Mouse (Mus musculus): ENCODE measurements around the gene Tubb3. TPM values are rescaled to one million over a fixed set of nuclear protein-coding genes. Genes with fewer than 3 reads are reported as not detected.
"Not testable (repeated sequence)": the region's sequence is repeated elsewhere in the genome, so short reads cannot be mapped to it uniquely, and the experiment has no call there.

Gene Tubb3
- polyA plus RNA-seq, 1 experiment = 10.6 TPM

DNA sequence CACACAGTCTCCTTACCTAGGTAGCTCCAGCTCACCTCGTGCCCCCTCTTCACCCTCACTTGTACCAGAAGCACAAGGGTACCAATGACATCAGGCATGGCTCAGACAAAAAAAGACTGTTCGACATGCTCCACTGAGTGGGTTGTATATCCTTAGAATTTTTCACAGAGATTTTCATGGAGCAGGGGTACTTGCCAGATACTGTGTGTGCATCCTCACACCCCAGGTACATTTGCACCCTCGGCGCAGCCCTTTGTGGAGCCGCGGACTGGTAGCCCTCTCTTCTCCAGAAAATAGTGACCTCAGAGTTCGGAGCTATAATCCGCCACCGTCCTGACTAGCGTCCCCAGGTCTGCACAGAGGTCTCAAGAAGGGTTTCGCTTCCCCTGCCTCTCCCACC, 436 bp upstream of the Tubb3 start:
- 17% methylated on average over 11 of the region's 11 CpGs for WGBS
- DNase-seq (ENCODE audit: low read depth, low spot score) = no peak

DNA sequence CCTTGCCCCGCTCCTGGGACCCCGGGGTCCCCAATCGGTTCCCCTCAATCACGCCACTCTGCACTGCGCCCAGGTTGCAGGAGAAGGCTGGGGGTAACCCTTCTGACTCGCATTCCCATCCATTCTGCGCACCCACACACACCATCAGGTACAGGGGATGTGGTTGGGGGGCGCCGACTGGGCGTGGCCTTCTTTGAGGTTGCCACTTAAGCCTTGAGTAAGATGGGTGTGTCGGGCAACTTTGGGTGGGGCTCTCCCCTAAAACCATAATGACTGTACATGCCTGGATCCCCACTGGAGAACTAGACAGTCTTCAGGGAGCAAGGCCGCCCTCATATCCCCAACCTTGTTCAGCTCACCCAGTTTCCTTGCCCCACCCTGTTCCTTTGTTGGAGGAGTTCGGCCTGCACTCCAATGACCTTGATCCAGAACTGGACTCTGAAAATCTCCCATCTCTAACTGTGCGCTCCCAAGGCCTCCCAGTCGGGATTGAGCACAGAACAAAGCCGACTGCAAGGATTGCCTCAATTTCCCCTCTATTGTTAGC, 630 bp downstream of the Tubb3 start:
- no peak for DNase-seq (ENCODE audit: low read depth, low spot score)
- WGBS = 14% methylated on average over 16 of the region's 16 CpGs

DNA sequence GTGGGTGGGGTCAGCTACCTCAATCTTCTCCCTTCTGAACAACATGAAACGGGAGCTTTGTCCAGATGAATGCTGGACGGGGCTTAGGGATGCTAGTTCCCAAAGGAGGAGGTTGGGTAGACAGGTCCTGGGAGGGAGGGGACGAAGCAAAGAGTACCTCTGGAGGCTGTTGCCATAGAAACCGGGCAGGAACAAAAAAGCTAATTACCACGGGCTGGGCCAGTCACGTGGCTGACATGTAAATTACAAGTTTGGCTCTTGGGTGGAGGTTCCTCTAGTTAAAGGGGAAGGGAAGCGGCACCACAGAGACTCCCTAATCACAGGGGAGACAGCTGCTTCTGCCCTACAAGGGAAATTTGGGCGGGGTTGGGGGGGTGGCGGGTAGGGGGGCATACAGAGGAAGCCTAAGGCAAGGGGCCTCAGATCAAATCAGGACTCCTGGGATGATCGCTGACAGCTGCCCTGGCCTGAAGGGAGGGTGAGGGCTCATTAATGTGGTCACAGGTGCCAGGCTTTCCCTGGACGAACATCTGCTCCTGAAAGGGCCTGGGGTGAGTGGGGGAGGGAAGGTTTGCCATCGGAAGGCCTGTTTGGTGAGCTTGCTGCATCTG, 1.4 kb downstream of the Tubb3 start:
- WGBS = 8% methylated on average over 12 of the region's 12 CpGs
- no peak for DNase-seq (ENCODE audit: low read depth, low spot score)

DNA sequence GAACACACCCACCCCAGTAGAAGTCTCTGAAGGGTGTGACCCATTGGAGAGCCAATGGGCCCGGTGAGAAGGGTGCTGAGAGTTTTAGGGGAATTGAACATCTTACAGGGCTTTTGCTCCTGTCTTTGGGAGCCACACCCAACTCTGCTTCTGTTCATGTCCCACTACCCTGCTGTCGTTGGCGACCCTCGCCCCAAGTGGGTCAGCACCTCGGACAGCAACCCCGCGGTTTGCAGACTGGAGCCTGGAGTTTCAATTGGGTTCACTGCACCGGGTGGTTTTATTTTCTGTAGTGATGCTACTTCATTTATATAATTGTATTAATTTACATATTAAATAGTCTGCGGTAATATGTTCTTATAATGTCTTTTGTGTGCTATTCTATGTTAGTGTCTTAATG, 3.0 kb downstream of the Tubb3 start:
- no peak for DNase-seq (ENCODE audit: low read depth, low spot score)
- 13% methylated on average over 9 of the region's 9 CpGs for WGBS

DNA sequence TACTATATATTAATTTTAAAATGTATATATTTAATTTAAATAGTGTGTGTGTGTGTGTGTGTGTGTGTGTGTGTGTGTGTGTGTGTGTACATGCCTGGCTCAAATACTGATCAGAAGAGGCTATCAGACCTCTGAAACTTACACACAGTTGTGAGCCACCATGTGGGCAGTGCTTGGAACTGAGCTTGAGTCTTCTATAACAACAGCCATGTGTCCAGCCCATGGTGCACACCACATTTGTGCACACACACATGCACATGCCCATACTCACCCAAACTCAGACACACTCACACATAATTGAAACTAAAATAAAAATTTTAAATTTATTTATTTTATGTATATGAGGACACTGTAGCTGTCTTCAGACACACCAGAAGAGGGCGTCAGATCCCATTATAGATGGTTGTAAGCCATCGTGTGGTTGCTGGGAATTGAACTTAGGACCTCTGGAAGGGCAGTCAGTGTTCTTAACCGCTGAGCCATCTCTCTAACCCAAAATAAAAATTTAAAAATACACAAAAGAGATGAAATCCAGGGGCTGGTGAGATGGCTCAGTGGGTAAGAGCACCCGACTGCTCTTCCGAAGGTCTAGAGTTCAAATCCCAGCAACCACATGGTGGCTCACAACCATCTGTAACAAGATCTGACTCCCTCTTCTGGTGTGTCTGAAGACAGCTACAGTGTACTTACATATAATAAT, 3.9 kb downstream of the Tubb3 start:
- not testable (repeated sequence) for DNase-seq (ENCODE audit: low read depth, low spot score)
- 79% methylated on average over 5 of the region's 5 CpGs for whole genome bisulfite sequencing

DNA sequence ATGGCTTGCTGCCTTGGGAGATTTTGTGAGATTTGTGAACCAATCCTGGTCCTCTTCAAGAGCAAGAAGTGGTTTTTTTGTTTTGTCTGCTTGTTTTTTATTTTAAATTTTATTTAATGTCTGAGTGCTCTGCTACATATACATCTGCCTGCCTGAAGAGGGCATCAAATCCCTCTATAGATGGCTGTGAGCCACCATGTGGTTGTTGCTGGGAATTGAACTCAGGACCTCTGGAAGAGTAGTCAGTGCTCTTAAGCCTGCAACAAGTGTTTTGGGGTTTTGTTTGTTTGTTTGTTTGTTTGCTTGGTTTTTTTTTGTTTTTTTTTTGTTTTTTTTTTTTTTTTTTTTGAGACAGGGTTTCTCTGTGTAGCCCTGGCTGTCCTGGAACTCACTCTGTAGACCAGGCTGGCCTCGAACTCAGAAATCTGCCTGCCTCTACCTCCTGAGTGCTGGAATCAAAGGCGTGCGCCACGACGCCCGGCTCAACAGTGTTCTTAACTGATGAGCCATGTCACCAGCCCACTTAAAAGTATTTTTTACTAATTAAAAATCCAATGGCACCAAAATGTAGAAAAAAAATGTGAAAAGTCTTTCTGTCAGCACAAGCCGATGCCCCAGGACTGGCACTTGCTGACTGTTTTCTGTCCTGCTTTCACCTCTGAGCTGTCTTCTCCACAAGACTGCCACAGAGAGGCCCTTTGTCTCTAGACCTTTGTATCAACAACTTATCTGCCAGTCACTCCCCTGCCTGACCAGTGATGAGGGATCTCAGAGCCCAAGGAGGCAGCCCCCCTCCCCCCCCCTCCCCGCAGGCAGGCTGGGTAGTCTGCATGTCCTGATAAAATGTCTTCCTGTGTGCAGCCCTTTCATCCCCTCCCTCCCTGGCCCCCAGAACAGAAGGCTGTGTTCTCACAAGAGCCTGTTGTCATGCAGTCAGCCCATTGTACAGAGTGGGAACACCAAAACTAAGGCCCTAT, 5.0 kb downstream of the Tubb3 start:
- WGBS = 84% methylated on average over 8 of the region's 8 CpGs
- no peak for DNase-seq (ENCODE audit: low read depth, low spot score)

DNA sequence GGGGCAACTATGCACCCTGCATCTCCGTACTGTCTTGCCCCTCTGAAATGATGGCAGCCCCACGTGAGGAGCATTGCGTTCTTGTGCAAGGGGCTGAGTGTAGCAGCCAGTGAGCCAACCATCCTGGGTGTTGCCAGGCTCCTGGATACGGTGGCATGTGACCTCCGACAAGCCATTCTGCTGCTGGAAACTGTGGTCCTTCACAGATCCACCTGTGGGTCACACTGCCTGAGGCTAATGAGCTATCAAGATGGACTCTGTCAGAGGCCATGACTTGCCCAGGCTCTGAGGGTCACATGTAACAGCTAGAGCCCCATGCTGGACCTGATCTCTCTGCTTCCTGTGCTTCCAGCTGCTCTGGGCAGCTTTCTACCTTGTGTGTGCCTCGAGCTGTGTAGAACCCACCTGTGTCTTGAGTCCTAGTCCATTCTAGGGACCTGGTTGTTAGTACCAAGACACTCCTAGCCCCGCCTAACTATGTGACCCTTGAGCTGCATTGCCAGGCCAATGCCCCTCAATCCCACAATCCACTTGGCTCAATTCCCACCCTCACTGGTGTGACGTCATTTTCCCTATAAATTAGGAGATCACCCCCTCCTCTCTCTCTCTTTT, 5.8 kb downstream of the Tubb3 start:
- 61% methylated on average over 8 of the region's 8 CpGs for WGBS

DNA sequence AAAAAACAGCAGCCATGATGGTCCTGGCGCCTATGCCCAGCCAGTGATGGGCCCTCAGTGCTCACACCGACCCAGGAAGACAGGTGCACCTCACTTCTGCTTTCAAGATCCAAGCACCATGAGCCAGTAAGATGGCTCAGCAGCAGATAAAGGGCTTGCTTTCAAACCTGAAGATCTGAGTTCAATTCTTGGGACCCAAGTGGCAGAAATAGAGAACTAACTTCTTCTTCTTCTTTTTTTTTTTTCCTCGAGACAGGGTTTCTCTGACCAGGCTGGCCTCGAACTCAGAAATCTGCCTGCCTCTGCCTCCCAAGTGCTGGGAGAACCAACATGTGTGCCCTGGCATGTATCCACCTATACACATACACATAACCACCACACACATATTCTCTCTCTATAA, 8.5 kb downstream of the Tubb3 start:
- DNase-seq (ENCODE audit: low read depth, low spot score) = no peak
- 81% methylated on average over 4 of the region's 4 CpGs for WGBS

More for the DNA sequence above, 5.8 kb downstream of the Tubb3 start:
- no peak for DNase-seq (ENCODE audit: low read depth, low spot score)

DNA sequence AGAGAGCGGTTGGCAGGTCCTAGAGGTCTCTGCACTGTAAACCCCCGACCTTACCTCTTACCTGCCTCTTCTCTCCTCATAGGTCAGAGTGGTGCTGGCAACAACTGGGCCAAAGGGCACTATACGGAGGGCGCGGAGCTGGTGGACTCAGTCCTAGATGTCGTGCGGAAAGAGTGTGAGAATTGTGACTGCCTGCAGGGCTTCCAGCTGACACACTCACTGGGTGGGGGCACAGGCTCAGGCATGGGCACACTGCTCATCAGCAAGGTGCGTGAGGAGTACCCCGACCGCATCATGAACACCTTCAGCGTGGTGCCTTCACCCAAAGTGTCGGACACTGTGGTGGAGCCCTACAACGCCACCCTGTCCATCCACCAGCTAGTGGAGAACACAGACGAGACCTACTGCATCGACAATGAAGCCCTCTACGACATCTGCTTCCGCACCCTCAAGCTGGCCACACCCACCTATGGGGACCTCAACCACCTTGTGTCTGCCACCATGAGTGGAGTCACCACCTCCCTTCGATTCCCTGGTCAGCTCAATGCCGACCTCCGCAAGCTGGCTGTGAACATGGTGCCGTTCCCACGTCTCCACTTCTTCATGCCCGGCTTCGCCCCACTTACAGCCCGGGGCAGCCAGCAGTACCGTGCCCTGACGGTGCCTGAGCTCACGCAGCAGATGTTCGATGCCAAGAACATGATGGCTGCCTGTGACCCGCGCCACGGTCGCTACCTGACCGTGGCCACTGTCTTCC, 9.5 kb downstream of the Tubb3 start:
- WGBS = 91% methylated on average over 34 of the region's 34 CpGs
- no peak for DNase-seq (ENCODE audit: low read depth, low spot score)

DNA sequence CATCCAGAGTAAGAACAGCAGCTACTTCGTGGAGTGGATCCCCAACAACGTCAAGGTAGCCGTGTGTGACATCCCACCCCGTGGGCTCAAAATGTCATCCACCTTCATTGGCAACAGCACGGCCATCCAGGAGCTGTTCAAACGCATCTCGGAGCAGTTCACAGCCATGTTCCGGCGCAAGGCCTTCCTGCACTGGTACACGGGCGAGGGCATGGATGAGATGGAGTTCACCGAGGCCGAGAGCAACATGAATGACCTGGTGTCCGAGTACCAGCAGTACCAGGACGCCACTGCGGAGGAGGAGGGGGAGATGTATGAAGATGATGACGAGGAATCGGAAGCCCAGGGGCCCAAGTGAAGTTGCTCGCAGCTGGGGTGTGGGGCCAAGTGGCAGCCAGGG, 10.1 kb downstream of the Tubb3 start:
- no peak for DNase-seq (ENCODE audit: low read depth, low spot score)
- WGBS = 78% methylated on average over 19 of the region's 19 CpGs

DNA sequence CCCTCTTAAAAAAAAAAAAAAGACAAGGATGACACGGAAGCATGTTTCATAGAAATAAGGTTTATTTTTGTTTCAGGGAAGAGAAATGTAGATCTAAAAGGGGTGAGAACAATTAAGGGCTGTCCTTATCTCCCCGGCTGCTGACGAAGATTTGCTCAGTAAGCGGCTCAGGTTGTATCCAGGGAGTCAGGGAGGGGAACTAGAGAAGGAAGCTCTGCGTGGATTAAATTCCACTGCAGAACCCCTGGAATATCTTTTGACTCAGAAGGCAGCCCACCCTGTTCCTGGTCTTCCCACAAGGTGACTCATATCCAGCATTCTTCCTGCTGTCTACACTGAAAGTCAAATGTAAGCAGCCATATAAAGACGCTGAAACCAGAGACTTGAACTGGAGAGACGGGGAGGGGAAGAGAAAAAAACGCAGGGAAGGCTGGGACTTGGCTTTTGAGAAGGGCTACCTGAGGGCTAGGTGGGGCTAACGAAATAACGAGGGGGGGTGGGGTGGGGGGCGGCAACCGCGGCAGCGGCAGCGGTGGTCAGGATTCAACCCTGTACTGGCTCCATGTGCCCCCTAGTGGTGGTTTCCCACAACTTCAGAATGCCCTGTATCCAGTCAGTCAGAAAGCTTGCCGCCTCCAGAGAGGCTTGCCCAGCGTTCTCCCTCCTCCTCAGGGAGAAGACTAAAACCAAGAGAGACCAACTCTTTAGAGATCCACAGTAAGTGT, 11.0 kb downstream of the Tubb3 start:
- no peak for DNase-seq (ENCODE audit: low read depth, low spot score)
- 7% methylated on average over 17 of the region's 17 CpGs for WGBS

DNA sequence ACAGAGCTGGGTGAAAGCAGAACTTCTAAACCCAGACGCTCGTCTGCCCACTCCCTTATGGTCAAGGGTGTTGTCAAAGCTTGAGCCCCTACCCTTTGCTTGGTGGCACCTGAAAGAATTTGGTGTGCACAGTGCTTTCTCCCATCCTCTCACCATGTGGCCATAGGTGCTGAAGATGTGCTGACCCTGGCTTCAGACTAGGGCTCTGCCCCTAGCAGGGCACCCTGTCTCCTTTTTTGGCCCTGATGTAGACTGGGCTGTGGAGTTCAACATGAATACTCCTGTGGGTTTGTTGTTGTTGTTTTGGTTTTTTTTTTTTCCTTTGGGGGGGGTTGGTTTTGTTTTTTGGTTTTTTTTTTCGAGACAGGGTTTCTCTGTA, 11.5 kb downstream of the Tubb3 start:
- WGBS = 17% methylated on average over 3 of the region's 3 CpGs
- no peak for DNase-seq (ENCODE audit: low read depth, low spot score)

DNA sequence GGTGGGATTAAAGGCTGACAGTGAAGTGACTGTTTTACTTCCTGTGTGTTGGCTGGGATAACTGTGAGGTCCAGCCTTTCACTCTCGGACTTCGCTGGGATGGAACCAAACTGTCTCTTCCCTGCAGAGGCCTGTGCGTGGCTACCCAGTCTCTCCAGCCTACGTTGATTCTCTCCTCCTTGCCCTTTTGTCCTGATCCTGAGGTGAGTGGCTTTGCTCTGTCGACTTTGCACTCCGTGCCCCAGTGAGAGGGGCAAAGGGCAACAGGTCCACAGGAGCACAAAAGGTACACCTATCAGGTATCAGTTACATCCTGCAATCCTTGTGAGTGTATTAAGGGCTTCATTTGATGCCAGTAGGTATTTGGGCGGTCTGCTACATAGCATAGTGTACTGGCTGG, 12.2 kb downstream of the Tubb3 start, which contains the start of gene Def8:
Def8 (plus strand) TSS at position 87 of the 400 bp plus-strand sequence.
- 72% methylated on average over 7 of the region's 7 CpGs for WGBS
- no peak for DNase-seq (ENCODE audit: low read depth, low spot score)

DNA sequence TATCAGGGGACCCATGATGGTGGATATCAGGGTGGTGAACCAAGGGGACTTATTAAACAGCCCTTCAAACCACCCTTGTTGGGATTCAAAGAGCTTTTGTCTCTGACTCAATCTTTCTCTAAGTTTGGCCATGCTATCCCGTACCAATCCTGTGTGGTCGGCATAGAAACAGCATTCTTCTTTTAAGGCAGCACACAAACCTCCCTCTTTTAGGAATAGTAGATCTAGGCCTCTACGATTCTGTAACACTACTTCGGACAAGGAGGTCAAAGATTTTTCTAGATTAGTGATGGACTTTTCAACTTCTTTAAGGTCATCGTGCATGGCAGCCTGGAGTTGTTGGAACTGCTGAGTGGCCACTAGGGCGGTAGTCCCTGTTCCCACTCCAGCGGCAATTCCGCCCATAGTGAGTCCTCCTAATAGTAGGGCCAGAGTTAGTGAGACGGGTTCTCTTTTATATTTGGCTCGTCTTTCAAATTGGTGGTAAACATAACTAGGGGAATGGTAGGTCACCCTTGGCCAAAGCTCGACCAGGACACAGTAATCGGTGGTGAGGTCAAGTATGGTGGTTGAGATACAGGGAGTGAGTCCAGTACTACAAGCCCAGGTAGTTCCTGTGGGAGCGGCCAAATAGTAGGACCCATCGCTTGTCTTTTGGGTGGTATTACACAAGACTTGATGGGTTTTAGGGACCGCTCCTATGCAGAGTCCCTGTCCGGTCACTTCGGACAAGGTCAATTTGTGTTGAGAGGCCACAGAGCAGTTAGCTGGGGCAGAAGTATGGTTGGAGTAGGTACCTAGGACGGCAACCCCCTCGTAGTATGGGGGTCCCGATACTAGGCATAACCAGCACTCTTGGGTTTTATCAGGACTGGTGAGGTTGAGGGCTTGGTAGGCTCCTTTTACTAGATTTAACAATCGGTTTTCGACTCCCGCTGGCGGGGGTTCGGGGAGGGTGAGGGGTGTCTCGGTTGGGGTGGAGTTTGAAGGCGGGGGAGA, 15.6 kb downstream of the Tubb3 start:
- WGBS = 96% methylated on average over 27 of the region's 27 CpGs
- no peak for DNase-seq (ENCODE audit: low read depth, low spot score)

DNA sequence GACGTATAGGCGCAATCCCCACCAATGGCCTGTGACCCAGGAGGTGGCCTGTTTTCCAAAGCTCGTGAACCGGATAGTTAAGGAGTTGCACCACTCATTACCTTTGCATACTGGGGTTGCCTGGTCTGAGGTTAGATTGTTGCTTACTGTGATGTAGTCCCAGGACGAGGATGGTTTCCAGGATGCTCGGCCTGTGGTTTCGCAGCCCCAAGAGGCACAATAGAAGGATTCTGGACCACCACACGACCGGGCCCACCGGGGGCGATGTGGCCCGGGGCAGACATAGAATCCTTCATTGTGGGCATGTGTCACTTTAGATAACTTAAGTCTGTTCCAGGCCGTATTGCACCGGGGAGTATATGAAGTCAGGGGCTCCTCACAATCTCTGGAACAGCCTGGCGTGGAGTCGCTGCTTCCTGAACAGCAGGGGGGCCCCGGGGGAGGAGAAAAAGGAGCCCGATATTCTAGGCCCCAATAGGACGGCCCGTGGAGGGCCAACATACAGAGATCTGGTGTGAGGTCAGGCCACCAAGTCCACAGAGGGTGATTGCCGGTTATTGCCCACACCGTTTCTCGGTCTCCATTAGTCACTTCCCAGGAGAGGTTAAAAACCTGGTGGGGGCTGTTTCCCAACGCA, 16.5 kb downstream of the Tubb3 start:
- WGBS = 97% methylated on average over 24 of the region's 24 CpGs
- DNase-seq (ENCODE audit: low read depth, low spot score) = no peak

DNA sequence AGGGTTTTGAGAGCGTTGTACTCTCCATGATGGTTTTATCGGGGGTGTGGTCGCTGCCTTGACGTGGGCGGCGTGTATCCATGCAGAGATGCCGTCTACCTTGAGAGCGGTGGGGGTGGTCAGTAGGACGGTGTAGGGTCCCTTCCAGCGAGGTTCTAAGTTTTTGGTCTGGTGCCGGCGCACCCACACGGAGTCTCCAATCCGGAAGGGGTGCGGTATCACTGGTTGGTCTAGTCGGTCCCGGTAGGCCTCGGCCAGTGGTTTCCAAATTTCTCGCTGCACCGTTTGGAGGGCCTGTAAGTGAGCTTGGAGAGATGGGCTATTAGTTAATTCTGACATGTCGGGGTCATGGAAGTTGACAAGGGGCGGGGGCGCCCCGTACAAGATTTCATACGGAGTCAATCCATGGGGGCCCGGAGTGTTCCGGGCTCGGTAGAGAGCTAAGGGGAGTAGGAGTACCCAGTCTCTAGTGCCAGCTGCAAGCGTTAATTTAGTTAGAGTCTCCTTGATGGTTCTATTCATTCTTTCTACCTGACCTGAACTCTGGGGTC, 17.2 kb downstream of the Tubb3 start:
- WGBS = 98% methylated on average over 29 of the region's 29 CpGs
- no peak for DNase-seq (ENCODE audit: low read depth, low spot score)
